Mouse (Mus musculus) embryonic fibroblast, embryonic 13.5 days (primary cell): ENCODE measurements at regions not wholly inside any gene's neighbourhood (a gene's known extent, or its start where the extent isn't known, plus 50 kb on each side); places are given as distances from the start of the nearest gene placed in this dataset.

Source experiments
- CTCF ChIP-seq: IDR thresholded peaks from 2 replicates; pipeline ENCODE4 v1.5.1; 2011; ENCODE audit warnings: mild to moderate bottlenecking, control low read depth, low read length, moderate library complexity, borderline replicate concordance; ENCODE audit not compliant: insufficient read depth
- POLR2A ChIP-seq: IDR thresholded peaks from 2 replicates; pipeline ENCODE4 v1.6.1; 2011; ENCODE audit warnings: low read depth, mild to moderate bottlenecking, control low read depth, low read length, moderate library complexity

DNA sequence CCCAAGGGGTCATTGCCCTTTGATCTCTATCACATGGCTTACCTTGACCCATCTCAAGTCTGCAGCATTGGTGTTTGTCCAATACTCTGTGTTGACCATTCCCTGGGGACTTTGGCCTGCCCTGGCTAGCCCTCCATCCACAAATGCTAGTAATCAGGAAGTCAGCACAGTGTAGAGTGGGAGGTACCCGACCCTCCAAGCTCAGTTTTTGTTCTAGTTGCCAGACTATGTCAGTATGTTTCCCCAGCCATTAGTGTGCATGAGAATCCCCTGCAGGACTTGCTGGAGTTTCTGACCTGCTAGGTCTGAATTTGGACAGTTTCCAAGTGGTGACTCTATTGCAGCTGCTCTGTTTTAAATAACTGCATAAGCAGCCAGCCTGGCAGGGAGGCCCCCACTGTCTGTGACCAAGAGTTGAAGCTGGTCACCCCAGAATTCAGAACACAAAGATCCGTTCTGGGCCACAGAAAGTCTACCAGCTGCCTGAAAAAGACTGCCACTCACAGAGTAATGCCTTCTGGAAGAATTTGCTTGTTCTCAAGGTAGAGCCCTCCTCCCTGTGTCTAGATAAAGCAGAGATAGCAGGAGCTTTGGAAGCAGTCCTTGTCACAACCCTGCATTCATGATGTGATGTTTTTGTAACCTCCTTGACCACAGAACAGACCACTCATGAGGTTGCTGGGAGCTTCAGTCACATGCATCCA is 118.0 kb upstream of the Slc22a23 start:
- no peak for TF ChIP-seq POLR2A
- no peak for TF ChIP-seq CTCF
